Mouse (Mus musculus) neural tube, postnatal 0 days (tissue): ENCODE measurements around the gene 1700092M07Rik. TPM values are rescaled to one million over a fixed set of nuclear protein-coding genes. Genes with fewer than 3 reads are reported as not detected.

ENCODE experiments used
- microRNA-seq: library from miRNA; unstranded; fragments of <30 nt; microRNA quantifications from one replicate; pipeline ENCODE4, GENCODE M21; 2016
- polyA plus RNA-seq: library from polyadenylated mRNA; unstranded; fragments of >200 nt; fragmentation: Nextera tagmentation; extraction: Ambion mirVana; gene quantifications from 2 replicates; pipeline ENCODE4 v1.2.1, GENCODE M21; 2015

Gene 1700092M07Rik
- 0.85 and 2.0 TPM in 2 replicates for polyA plus RNA-seq

GRCm38 (mm10) chr19:8740603-8741002 is at the start of gene 1700092M07Rik:
TSS of gene 1700092M07Rik (plus strand) at chr19:8740718.

GRCm38 (mm10) chr19:8722907-8723573 is 17.5 kb upstream of the 1700092M07Rik start, which contains the start of gene Slc3a2:
TSS of gene Slc3a2 (minus strand) at chr19:8723369.

GRCm38 (mm10) chr19:8735389-8736159 is 4.9 kb upstream of the 1700092M07Rik start, which contains the start of gene Wdr74:
TSS of gene Wdr74 (plus strand) at chr19:8735827.

GRCm38 (mm10) chr19:8741243-8741869 is 838 bp downstream of the 1700092M07Rik start, which contains the start of gene Stx5a:
TSS of gene Stx5a (plus strand) at chr19:8741413.

GRCm38 (mm10) chr19:8756635-8757387 is 16.3 kb downstream of the 1700092M07Rik start, which contains the start of gene Nxf1:
TSS of gene Nxf1 (plus strand) at chr19:8757073.

GRCm38 (mm10) chr19:8770567-8771270 is 30.2 kb downstream of the 1700092M07Rik start, which contains the start of gene Tmem223:
TSS of gene Tmem223 (plus strand) at chr19:8770996.

GRCm38 (mm10) chr19:8774086-8774835 is 33.7 kb downstream of the 1700092M07Rik start, which contains the start of gene Tmem179b:
TSS of gene Tmem179b (minus strand) at chr19:8774467.

GRCm38 (mm10) chr19:8786008-8786781 is 45.7 kb downstream of the 1700092M07Rik start, which contains the start of gene Taf6l:
TSS of gene Taf6l (minus strand) at chr19:8786417.

Small RNA genes within 50 kb of the gene (microRNA-seq; reads per million reads assigned to microRNA genes)
- gene Mir6992 = not detected

Other genes with a start within 250 kb of the 1700092M07Rik start
- gene Slc22a8, start 149.5 kb upstream of the 1700092M07Rik start, polyA plus RNA-seq = 15.3 and 15.7 TPM in 2 replicates
- gene Slc22a6, start 122.7 kb upstream of the 1700092M07Rik start, polyA plus RNA-seq = 1.7 and 2.9 TPM in 2 replicates
- gene Chrm1, start 76.9 kb upstream of the 1700092M07Rik start, polyA plus RNA-seq = 0.71 and 0.81 TPM in 2 replicates
- 178 and 184 TPM in 2 replicates for gene Slc3a2, start 17.3 kb upstream of the 1700092M07Rik start, polyA plus RNA-seq
- 76.3 and 80.4 TPM in 2 replicates for gene Wdr74, start 4.9 kb upstream of the 1700092M07Rik start, polyA plus RNA-seq
- gene Stx5a, start 695 bp downstream of the 1700092M07Rik start, polyA plus RNA-seq = 86.2 and 95.5 TPM in 2 replicates
- gene Nxf1, start 16.4 kb downstream of the 1700092M07Rik start, polyA plus RNA-seq = 63.2 and 80.5 TPM in 2 replicates
- 257 and 285 TPM in 2 replicates for gene Tmem223, start 30.3 kb downstream of the 1700092M07Rik start, polyA plus RNA-seq
- gene Tmem179b, start 33.7 kb downstream of the 1700092M07Rik start, polyA plus RNA-seq = 31.8 and 35.1 TPM in 2 replicates
- 23.3 and 25.3 TPM in 2 replicates for gene Taf6l, start 45.7 kb downstream of the 1700092M07Rik start, polyA plus RNA-seq
- 167 and 188 TPM in 2 replicates for gene Polr2g, start 57.9 kb downstream of the 1700092M07Rik start, polyA plus RNA-seq
- gene Zbtb3, start 61.8 kb downstream of the 1700092M07Rik start, polyA plus RNA-seq = 5.0 and 5.5 TPM in 2 replicates
- 45.1 and 45.3 TPM in 2 replicates for gene Ttc9c, start 78.6 kb downstream of the 1700092M07Rik start, polyA plus RNA-seq
- gene Hnrnpul2, start 79.3 kb downstream of the 1700092M07Rik start, polyA plus RNA-seq = 6.9 and 7.5 TPM in 2 replicates
- not detected in 2 replicates for gene AC129217.1, start 89.1 kb downstream of the 1700092M07Rik start, polyA plus RNA-seq
- gene Bscl2, start 96.7 kb downstream of the 1700092M07Rik start, polyA plus RNA-seq = 124 and 129 TPM in 2 replicates
- 623 and 651 TPM in 2 replicates for gene Gng3, start 98.5 kb downstream of the 1700092M07Rik start, polyA plus RNA-seq
- 1.4 and 2.2 TPM in 2 replicates for gene Lrrn4cl, start 110.0 kb downstream of the 1700092M07Rik start, polyA plus RNA-seq
- 150 and 155 TPM in 2 replicates for gene Ubxn1, start 130.8 kb downstream of the 1700092M07Rik start, polyA plus RNA-seq
- 70.9 and 75.2 TPM in 2 replicates for gene Uqcc3, start 140.2 kb downstream of the 1700092M07Rik start, polyA plus RNA-seq
- gene Lbhd1, start 143.0 kb downstream of the 1700092M07Rik start, polyA plus RNA-seq = 19.7 and 26.1 TPM in 2 replicates
- gene Gm49403, start 143.2 kb downstream of the 1700092M07Rik start, polyA plus RNA-seq = not detected in 2 replicates
- 43.2 and 44.0 TPM in 2 replicates for gene 1810009A15Rik, start 148.1 kb downstream of the 1700092M07Rik start, polyA plus RNA-seq
- 0.21 TPM in 1 of 2 replicates, not detected in the other for gene Gm49416, start 148.2 kb downstream of the 1700092M07Rik start, polyA plus RNA-seq
- 21.7 and 23.3 TPM in 2 replicates for gene Ints5, start 152.3 kb downstream of the 1700092M07Rik start, polyA plus RNA-seq
- 47.1 and 53.9 TPM in 2 replicates for gene Ganab, start 157.4 kb downstream of the 1700092M07Rik start, polyA plus RNA-seq
- gene B3gat3, start 179.7 kb downstream of the 1700092M07Rik start, polyA plus RNA-seq = 83.2 and 86.3 TPM in 2 replicates
- 5.2 and 5.4 TPM in 2 replicates for gene Rom1, start 188.6 kb downstream of the 1700092M07Rik start, polyA plus RNA-seq
- gene Eml3, start 188.8 kb downstream of the 1700092M07Rik start, polyA plus RNA-seq = 14.3 and 15.3 TPM in 2 replicates
- gene Mta2, start 201.2 kb downstream of the 1700092M07Rik start, polyA plus RNA-seq = 58.6 and 60.1 TPM in 2 replicates
- gene Tut1, start 213.1 kb downstream of the 1700092M07Rik start, polyA plus RNA-seq = 15.0 and 18.8 TPM in 2 replicates
- gene Eef1g, start 226.3 kb downstream of the 1700092M07Rik start, polyA plus RNA-seq = 250 and 257 TPM in 2 replicates
- 9.2 and 15.0 TPM in 2 replicates for gene Ahnak, start 248.6 kb downstream of the 1700092M07Rik start, polyA plus RNA-seq